Mouse (Mus musculus) limb, embryonic 14.5 days (tissue): ENCODE measurements around the gene Aven. TPM values are rescaled to one million over a fixed set of nuclear protein-coding genes. Genes with fewer than 3 reads are reported as not detected.
"Not testable (repeated sequence)": the region's sequence is repeated elsewhere in the genome, so short reads cannot be mapped to it uniquely, and the experiment has no call there.

ENCODE experiments used
- ATAC-seq: fragments of 200-750 bp; cut with Nextera tagmentation; 2 replicates; pipeline ENCODE4 v1.8.0; 2017; ENCODE audit warnings: low read depth, moderate number of reproducible peaks, moderate TSS enrichment; ENCODE audit not compliant: low FRiP score
- DNase-seq: peaks from one replicate; pipeline ENCODE4 v3.0.0-alpha.2; 2015; ENCODE audit warnings: low spot score
- H3K27ac ChIP-seq: fragments of 300-500 bp; sonication (generic); replicated peaks from 2 replicates; pipeline ENCODE4 v1.5.1; 2014; ENCODE audit warnings: low read depth, mild to moderate bottlenecking, low read length, moderate library complexity, mixed read lengths
- H3K27me3 ChIP-seq: fragments of 300-500 bp; sonication (generic); 2 replicates; pipeline ENCODE4 v1.6.1; 2014; ENCODE audit warnings: low read length, mixed read lengths; ENCODE audit not compliant: control insufficient read depth, insufficient read depth
- H3K36me3 ChIP-seq: fragments of 300-500 bp; sonication (generic); 2 replicates; pipeline ENCODE4 v1.6.1; 2014; ENCODE audit warnings: mild to moderate bottlenecking, low read length, moderate library complexity, mixed read lengths; ENCODE audit not compliant: control insufficient read depth, insufficient read depth
- H3K4me1 ChIP-seq: fragments of 300-500 bp; sonication (generic); 2 replicates; pipeline ENCODE4 v1.6.1; 2014; ENCODE audit warnings: antibody characterized with exemption, low read length, mixed read lengths; ENCODE audit not compliant: control insufficient read depth, insufficient read depth
- H3K4me2 ChIP-seq: fragments of 300-500 bp; sonication (generic); replicated peaks from 2 replicates; pipeline ENCODE4 v1.6.1; 2014; ENCODE audit warnings: low read depth, mild to moderate bottlenecking, low read length, moderate library complexity; ENCODE audit not compliant: severe bottlenecking
- H3K4me3 ChIP-seq: fragments of 300-500 bp; sonication (generic); replicated peaks from 2 replicates; pipeline ENCODE4 v1.5.1; 2014; ENCODE audit warnings: low read length
- H3K9ac ChIP-seq: fragments of 300-500 bp; sonication (generic); 2 replicates; pipeline ENCODE4 v1.6.1; 2014; ENCODE audit warnings: mild to moderate bottlenecking, low read depth, low read length, moderate library complexity; ENCODE audit not compliant: severe bottlenecking
- H3K9me3 ChIP-seq: fragments of 300-500 bp; sonication (generic); 2 replicates; pipeline ENCODE4 v1.6.1; 2016; ENCODE audit warnings: low read length; ENCODE audit not compliant: control insufficient read depth
- POLR2A ChIP-seq: fragments of 200-500 bp; IDR thresholded peaks from 2 replicates; pipeline ENCODE4 v1.8.0; 2012; ENCODE audit warnings: inconsistent platforms, mild to moderate bottlenecking, moderate library complexity, borderline replicate concordance; ENCODE audit not compliant: insufficient read depth, insufficient read length; ENCODE audit errors: extremely low read depth
- WGBS: fragments of 180-500 bp; shearing (Covaris S2); extraction: QIAGEN DNeasy Blood & Tissue Kit; methylation state at CpG from one replicate; pipeline ENCODE4 v1.1.7; 2014; 5-methylcytosine and 5-hydroxymethylcytosine counted together
- polyA plus RNA-seq, 2 experiments: library from polyadenylated mRNA; depleted of rRNA in 1 of 2; stranded (reverse) in 1 of 2; unstranded in 1 of 2; fragments of >200 nt; fragmentation: Nextera tagmentation in 1 of 2; extraction: Ambion mirVana in 1 of 2; gene quantifications; 2 replicates each; pipeline versions ENCODE4 v1.2.1 to v1.2.3; 2012 to 2014

Aven gene
- polyA plus RNA-seq, 2 experiments: 8.0 to 10.7 TPM

GRCm38 (mm10) chr2:112449597-112450296, 43.0 kb upstream of the Aven start:
- 30% methylated on average over 4 of the region's 4 CpGs for WGBS
- DNase-seq: no peak
- Histone ChIP-seq H3K27ac (no peak overlapping the region), H3K4me1 (no peaks in the 10 kb centered on the region), H3K9me3 (no peaks in the 10 kb centered on the region), H3K4me2 (no peak overlapping the region), H3K4me3 (no peak overlapping the region), H3K9ac (no peak overlapping the region), H3K36me3 (no peaks in the 10 kb centered on the region), H3K27me3 (no peaks in the 10 kb centered on the region)
- no peak for ATAC-seq
- no peak for TF ChIP-seq POLR2A

GRCm38 (mm10) chr2:112452513-112452912, 40.3 kb upstream of the Aven start:
- H3K27ac ChIP-seq, H3K9me3 ChIP-seq, DNase-seq, H3K9ac ChIP-seq, ATAC-seq, H3K4me3 ChIP-seq, H3K36me3 ChIP-seq, H3K27me3 ChIP-seq, H3K4me1 ChIP-seq, H3K4me2 ChIP-seq: not testable (repeated sequence)

GRCm38 (mm10) chr2:112454125-112454861, 38.5 kb upstream of the Aven start:
- ATAC-seq: peak; percentile 36; the same call in 1 of the 2 replicates
- TF ChIP-seq POLR2A: no peak
- Histone ChIP-seq H3K9me3 (no peaks in the 10 kb centered on the region), H3K4me2 (peak overlapping the region; percentile 78), H3K27ac (peak overlapping the region; percentile 67), H3K36me3 (no peaks in the 10 kb centered on the region), H3K4me1 (peaks cover 4% of the 10 kb centered on the region; the same call in 1 of the 2 replicates), H3K27me3 (no peaks in the 10 kb centered on the region), H3K4me3 (peak overlapping the region; percentile 89), H3K9ac (peak overlapping the region; percentile 88)
- DNase-seq: no peak
- WGBS: 30% methylated on average over 17 of the region's 17 CpGs

- Histone ChIP-seq H3K36me3 (no peaks in the 10 kb centered on the region; the same call in 1 of the 2 replicates), H3K4me3 (peak within 1 kb of the TSS; percentile 89), H3K27me3 (no peaks in the 10 kb centered on the region), H3K9ac (peak within 1 kb of the TSS; percentile 88), H3K9me3 (no peaks in the 10 kb centered on the region), H3K4me2 (peak within 1 kb of the TSS; percentile 78), H3K4me1 (peaks cover 4% of the 10 kb centered on the region; the same call in 1 of the 2 replicates), H3K27ac (peak within 1 kb of the TSS; percentile 68)
- ATAC-seq (peak; percentile 98), DNase-seq (peak; percentile 96)
- TF ChIP-seq POLR2A: peak; percentile 72; the same call in 1 of the 2 replicates
- 3% methylated on average over 47 of the region's 49 CpGs for WGBS
Measured at GRCm38 (mm10) chr2:112454862-112455564, 37.8 kb upstream of the Aven start, which contains the start of gene Emc7. Gene Emc7, plus strand, starts transcription at chr2:112454997.

- H3K4me2 ChIP-seq: no peak overlapping the region
- peaks cover 4% of the 10 kb centered on the region; the same call in 1 of the 2 replicates for H3K4me1 ChIP-seq
- DNase-seq (no peak), ATAC-seq (no peak)
- H3K9me3 ChIP-seq: no peaks in the 10 kb centered on the region
- no peak for TF ChIP-seq POLR2A
- H3K36me3 ChIP-seq: peaks cover 24% of the 10 kb centered on the region
- no peak overlapping the region for H3K27ac ChIP-seq
- WGBS: 93% methylated on average over 3 of the region's 3 CpGs
- H3K4me3 ChIP-seq: no peak overlapping the region
- no peak overlapping the region for H3K9ac ChIP-seq
- no peaks in the 10 kb centered on the region for H3K27me3 ChIP-seq
Measured at GRCm38 (mm10) chr2:112460557-112460956, 32.2 kb upstream of the Aven start.
